Mouse (Mus musculus): ENCODE measurements around the gene Elavl1.

Elavl1 gene

DNA sequence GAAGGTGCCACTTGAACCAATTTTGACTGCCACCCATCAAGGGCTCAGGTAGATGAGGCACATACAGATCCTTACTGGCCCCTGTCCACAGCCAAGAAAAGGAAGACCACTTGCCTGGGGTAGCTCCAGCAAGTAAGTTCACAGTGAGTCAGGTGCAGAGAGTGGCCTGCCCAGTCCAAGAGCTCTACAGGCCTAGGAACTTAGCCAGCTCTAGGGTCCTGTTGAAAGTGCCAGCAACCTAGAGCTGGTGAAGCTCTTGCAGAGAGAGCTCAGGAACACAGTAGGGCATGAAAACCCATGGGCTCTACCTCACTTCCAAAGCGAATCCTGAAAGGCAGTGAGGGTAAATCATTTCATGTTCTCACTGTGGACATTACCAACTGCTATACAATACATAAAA lies 4.8 kb downstream of the Elavl1 start:
- DNase-seq = no peak

DNA sequence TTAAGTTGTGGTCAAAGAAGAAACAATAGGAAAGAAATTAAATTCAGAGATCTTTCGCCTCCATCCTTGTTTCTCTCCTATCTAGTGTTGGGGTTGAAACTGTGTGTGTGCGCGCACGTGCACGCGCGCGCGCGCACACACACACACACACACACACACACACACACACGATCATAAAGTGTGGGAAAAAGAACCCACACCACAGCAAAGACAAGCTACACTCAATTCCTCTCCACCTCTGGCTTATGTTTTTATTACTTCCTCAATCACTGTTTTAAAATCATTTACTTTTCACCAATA lies 5.7 kb downstream of the Elavl1 start:
- DNase-seq = no peak

GRCm38 (mm10) chr8:4318796-4319572 lies 6.2 kb downstream of the Elavl1 start:
- DNase-seq = no peak

GRCm38 (mm10) chr8:4318124-4318523 lies 7.1 kb downstream of the Elavl1 start:
- DNase-seq = no peak

DNA sequence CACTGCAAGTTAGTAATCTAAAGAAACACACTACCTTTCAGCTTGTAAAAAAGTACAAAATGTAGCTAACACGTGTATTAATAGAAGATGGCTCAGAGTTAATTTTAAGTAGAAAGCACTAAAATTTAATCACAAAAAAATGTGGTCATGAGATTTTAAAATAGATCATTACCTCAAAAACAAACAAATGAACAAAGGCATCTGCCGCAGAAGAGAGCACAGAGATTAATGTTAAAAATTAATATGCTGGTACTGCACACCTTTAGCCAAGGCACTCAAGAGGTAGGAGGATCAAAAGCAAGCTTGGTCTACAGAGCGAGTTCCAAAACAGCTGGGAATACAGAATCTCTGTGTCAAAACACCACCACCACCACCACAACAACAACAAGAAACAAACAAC lies 10.4 kb downstream of the Elavl1 start:
- DNase-seq = no peak

DNA sequence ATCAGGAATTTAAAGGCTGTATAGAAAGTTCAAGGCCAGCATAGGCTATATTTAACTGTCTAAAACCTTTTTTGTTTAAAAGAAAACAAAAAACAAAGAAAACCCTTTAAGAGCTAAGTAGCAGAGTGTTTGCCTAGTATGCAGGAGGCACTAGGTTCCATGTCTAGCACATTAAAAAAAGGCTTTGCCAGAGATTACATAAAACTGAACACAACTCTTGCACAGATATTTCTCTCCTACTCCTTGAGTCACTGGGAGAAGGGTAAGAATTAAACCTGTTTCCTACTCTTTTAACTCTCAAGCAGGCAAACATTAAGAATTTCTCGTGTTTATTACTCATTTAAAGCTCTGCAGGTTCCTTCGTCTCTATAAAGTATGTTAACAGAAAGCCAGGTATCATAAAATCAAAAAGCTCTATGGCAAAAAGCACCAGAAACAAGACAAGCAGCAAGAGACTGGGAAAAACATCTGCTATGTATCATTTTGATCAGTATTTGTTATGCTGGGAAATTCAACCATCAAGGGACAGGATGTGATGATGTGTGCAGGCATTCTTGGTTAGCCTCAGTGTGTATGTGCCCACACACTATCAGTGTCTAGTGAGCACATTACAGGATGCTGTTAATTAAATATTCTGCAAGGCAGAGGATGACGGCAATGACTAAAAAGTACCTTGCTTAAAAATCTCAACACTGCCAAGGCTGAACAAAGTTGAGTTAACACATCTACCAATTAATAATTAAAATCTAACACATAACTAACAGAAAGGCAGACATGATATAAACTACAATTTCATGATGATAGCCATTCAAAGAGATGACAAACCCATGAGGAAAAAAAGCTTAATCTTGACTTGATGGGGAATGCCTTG lies 11.7 kb downstream of the Elavl1 start:
- DNase-seq = no peak

GRCm38 (mm10) chr8:4312104-4312503 lies 13.1 kb downstream of the Elavl1 start:
- no peak for DNase-seq

DNA sequence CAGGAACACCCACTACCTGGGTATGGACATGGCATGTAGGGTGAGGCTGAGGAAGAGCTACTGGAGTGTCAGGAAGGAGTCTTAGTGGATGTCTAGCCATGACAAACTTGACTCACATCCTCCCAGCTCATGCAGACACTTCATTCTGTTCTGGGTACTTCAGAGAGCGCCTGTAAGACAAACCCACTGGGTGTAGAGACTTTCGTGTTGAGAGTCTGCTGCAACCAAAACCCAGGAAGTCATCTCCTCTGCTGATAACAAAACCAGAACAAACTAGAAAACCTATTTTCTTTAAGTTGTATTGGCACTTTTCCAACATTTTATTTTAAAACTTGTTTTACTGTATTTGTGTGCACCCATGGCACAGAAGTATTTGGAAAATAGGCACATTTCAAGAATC lies 19.4 kb downstream of the Elavl1 start:
- no peak for DNase-seq

- DNase-seq = no peak
These were observed 21.1 kb downstream of the Elavl1 start for GRCm38 (mm10) chr8:4304124-4304547.

- DNase-seq = no peak
These were observed 27.4 kb downstream of the Elavl1 start for GRCm38 (mm10) chr8:4297822-4298221.

- no peak for DNase-seq
These were observed 32.5 kb downstream of the Elavl1 start for GRCm38 (mm10) chr8:4292738-4293137.

DNA sequence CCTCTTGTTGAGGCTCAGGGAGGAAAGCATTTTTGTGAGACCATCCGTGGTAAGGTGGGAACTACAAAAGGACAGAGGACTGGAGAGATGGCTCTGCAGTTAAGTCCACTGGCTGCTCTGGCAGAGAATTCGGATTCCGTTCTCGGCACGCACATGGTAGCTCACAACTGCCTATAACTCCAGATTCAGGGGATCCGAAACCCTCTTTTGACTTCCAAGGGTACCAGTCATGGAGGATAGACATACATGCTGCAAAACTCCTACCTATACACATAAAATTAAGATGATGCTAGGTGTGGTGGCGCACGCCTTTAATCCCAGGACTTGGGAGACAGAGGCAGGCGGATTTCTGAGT lies 49.1 kb downstream of the Elavl1 start:
- DNase-seq = no peak

DNA sequence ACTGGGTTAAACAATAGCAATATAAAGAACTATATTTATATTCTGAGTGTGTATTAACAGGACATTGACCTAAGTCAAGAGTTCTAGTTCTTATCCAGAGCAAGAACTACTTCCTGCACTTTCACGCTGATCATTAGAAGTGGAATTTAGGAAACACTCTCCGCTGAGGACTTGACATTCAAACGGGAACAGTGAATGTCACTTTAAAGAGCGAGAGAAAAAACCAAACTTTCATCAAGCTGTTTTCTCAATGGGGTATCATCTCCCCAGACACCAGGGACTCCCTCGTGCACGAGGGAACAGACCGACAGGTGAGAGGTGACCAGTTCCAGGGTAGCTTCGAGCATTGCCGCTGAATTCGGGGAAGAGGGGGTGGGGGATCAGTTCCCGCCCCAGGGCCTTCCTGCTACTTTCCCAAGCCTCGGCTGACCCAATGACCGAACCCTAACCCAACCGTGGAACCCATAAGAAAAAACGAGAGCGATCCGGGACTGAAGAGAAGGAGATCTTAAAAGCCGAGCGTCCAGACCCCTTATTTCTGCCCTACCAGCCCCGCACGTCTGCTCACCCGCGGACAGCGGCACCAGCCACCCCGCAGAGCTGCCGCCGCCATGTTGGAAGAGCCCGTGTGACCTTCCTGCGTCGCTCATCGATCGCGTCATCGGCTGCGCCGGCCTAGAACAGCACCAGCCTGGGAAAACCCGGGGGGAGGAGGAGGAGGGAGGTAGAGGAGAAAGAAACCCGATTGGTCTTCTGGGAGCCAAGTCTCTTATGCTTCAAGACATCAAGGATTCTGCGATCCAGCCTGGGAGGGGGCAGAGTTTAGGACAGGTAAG lies 49.7 kb downstream of the Elavl1 start, which contains the start of gene Timm44:
TSS of gene Timm44 (minus strand) at position 639 of the 836 bp plus-strand sequence.
- peak; percentile 98 for DNase-seq

- DNase-seq = no peak
These were observed 55.6 kb downstream of the Elavl1 start for GRCm38 (mm10) chr8:4269609-4270008.

DNA sequence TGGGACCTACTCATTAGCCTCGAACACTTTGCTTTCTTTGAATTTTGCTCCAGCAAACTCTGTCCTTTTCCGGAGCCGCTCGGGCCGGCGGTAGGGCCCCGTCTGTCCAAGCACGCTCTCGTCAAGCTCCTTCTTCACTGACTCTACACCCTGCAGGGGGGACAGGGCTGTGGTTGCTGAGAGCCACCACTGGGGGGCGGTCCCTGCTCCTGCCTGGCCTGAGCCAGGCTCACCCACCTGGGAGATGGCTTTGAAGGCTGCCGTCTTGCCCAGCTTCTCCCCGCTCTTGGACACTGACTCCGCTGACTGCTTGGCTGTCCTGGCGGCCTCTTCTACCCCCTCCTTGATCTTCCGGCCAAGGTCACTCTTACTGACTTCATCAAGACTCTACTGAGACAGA lies 57.6 kb downstream of the Elavl1 start:
- DNase-seq = no peak

DNA sequence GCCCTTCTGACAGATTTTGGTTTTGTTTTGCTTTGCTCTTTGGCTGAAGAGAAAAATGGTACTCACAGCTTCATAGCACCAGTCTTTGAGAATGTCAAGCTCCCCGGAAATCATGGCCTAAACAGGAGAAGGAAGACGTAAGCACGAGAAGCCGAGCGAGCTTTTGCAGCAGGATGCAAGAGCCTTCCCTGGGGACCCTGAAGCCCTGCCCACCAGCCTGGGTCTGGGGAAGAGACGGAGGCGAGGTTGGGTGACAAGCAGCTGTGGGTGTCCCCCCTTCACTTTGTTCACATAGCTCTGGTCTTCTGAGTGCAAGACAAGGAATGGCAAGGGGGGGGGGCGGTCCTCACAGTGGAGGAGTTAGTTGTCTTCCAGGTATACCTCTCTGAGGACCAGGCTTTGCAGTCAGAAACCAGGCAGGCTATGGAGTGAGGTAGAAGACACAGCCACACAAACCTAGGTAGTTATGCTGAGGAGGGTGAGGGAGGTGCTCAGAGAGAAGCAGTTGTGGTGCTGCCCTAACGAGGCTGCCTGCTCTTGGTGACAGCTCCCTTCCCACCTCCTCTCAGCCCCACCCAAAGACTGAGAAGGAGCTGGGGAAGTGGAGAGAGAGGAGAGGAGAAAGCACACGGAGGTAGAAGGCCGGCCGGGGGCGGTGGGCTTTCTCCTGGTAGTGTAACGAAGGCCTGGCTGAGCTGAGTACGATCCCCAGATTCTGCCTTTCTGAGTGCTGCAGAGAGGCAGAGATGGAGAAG lies 59.9 kb downstream of the Elavl1 start:
- no peak for DNase-seq

DNA sequence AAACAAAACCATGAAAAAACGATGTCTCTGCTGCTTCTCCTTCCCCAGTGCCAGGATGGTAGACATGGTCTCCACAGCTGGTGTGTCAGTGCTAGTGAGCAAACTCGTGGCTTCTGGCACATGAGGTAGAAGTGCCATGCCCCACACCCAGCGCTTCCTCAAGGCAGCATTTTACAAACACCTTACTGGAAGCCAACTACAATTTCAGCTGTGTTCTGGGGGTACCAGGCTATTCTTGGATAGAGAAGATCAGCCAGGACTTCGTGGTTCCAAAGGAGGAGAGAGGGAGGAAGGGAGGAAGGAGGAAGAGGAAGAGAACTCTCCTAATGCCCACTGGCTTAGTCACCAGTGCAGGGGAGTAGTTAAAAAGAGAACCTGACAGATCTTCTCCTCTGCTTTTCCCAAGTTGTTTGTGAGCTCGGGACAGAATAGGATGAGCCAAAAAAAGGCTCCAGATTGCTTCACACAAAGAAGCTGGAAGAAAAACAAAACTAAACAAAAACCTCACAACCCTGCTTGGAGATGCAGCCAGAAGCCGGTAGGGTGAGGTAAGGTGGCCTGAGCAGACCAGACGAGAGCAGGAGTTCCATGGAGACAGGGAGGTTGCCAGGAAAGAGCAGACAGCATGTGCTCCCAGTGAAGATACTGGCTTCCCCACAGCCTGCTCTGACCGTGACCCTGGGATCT lies 62.0 kb downstream of the Elavl1 start:
- no peak for DNase-seq

GRCm38 (mm10) chr8:4259805-4260170 lies 65.4 kb downstream of the Elavl1 start:
- no peak for DNase-seq

- peak; percentile 98 for DNase-seq
These were observed 65.9 kb downstream of the Elavl1 start, which contains the start of gene Ctxn1 for GRCm38 (mm10) chr8:4259125-4259804. Ctxn1 (minus strand) TSS chr8:4259274.

- DNase-seq = no peak
These were observed 66.5 kb downstream of the Elavl1 start for GRCm38 (mm10) chr8:4258678-4259077.

- DNase-seq = peak; percentile 74
These were observed 67.0 kb downstream of the Elavl1 start for GRCm38 (mm10) chr8:4258233-4258632.

All from lung, postnatal 36 days (tissue).